Mouse (Mus musculus) stomach, postnatal 0 days (tissue): ENCODE measurements at regions not wholly inside any gene's neighbourhood (a gene's known extent, or its start where the extent isn't known, plus 50 kb on each side); places are given as distances from the start of the nearest gene placed in this dataset.
A peak's percentile ranks its signal among the peaks of the same experiment; 100 is the strongest.
"Not testable (repeated sequence)": the region's sequence is repeated elsewhere in the genome, so short reads cannot be mapped to it uniquely, and the experiment has no call there.

Source experiments
- CTCF ChIP-seq: IDR thresholded peaks from 2 replicates; pipeline ENCODE4 v1.5.1; 2016; ENCODE audit warnings: antibody characterized with exemption, low read depth, mild to moderate bottlenecking, moderate library complexity
- EP300 ChIP-seq: optimal IDR thresholded peaks from 2 replicates; pipeline ENCODE3; 2016; ENCODE audit warnings: antibody characterized with exemption

DNA sequence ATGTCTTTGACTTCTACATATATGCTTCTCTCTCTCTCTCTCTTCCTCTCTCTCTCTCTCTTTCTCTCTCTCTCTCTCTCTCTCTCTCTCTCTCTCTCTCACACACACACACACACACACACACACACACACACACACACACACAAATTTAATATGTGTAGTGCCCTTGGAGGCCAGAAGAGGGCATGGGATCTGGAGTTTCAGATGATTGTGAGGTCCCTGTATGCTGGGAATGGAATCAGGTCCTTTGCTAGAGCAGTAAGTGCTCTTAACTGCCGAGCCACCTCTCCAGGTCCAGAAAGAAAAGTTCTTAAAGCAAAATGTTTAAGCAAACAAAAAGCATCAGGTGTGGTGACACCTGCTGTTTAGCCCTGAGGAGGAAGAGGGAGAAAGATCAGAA, 62.2 kb upstream of the Adgre5 start:
- TF ChIP-seq CTCF, result peak; percentile 59
- not testable (repeated sequence) for TF ChIP-seq EP300
